Mouse (Mus musculus): ENCODE data around the gene Rbfox2. TPM values are rescaled to one million over a fixed set of nuclear protein-coding genes. Genes with fewer than 3 reads are reported as not detected.

The Rbfox2 gene
- polyA plus RNA-seq, 1 experiment from 2014 or later, result 16.8 TPM

- H3K27me3 ChIP-seq (replicated peaks; ENCODE audit: control insufficient read depth, insufficient read depth, low read length), result no peaks in the 10 kb centered on the region
- no peak overlapping the region; the same call in 1 of the 2 replicates for H3K27ac ChIP-seq (ENCODE audit: low read depth, low read length)
- WGBS, result 57% methylated on average over 5 of the region's 5 CpGs
- H3K9me3 ChIP-seq (ENCODE audit: control insufficient read depth), result no peaks in the 10 kb centered on the region
- TF ChIP-seq CTCF (IDR thresholded peaks at IDR 0.05; ENCODE audit: low read depth), result no peak
- no peak for ATAC-seq
- H3K4me1 ChIP-seq (replicated peaks; ENCODE audit: control insufficient read depth, insufficient read depth, low read length), result 0 out of 2 replicates have a peak, but pooled peaks cover 2% of the 10 kb centered on the region
- H3K4me2 ChIP-seq (replicated peaks; ENCODE audit: low read depth), result no peak overlapping the region
- no peak overlapping the region for H3K9ac ChIP-seq (ENCODE audit: low read depth, low read length)
- no peaks in the 10 kb centered on the region for H3K36me3 ChIP-seq (ENCODE audit: control insufficient read depth, insufficient read depth)
- H3K4me3 ChIP-seq (ENCODE audit: low read depth, low read length), result no peak overlapping the region
These were observed 62.2 kb downstream of the Rbfox2 start for GRCm38 (mm10) chr15:77244634-77245033.

GRCm38 (mm10) chr15:77243876-77244560, 62.8 kb downstream of the Rbfox2 start:
- no peak overlapping the region for H3K4me3 ChIP-seq (ENCODE audit: low read depth, low read length)
- no peaks in the 10 kb centered on the region for H3K36me3 ChIP-seq (ENCODE audit: control insufficient read depth, insufficient read depth)
- 70% methylated on average over 5 of the region's 5 CpGs for WGBS
- H3K27me3 ChIP-seq (replicated peaks; ENCODE audit: control insufficient read depth, insufficient read depth, low read length), result no peaks in the 10 kb centered on the region
- no peak overlapping the region for H3K9ac ChIP-seq (ENCODE audit: low read depth, low read length)
- TF ChIP-seq CTCF (IDR thresholded peaks at IDR 0.05; ENCODE audit: low read depth), result no peak
- H3K9me3 ChIP-seq (ENCODE audit: control insufficient read depth), result no peaks in the 10 kb centered on the region
- H3K4me2 ChIP-seq (replicated peaks; ENCODE audit: low read depth), result no peak overlapping the region
- H3K4me1 ChIP-seq (replicated peaks; ENCODE audit: control insufficient read depth, insufficient read depth, low read length), result 0 out of 2 replicates have a peak, but pooled peaks cover 2% of the 10 kb centered on the region
- no peak overlapping the region; the same call in 1 of the 2 replicates for H3K27ac ChIP-seq (ENCODE audit: low read depth, low read length)
- ATAC-seq, result peak; percentile 51; the same call in 1 of the 2 replicates

- no peak overlapping the region for H3K4me2 ChIP-seq (replicated peaks; ENCODE audit: low read depth)
- no peaks in the 10 kb centered on the region for H3K27me3 ChIP-seq (replicated peaks; ENCODE audit: control insufficient read depth, insufficient read depth, low read length)
- no peak overlapping the region for H3K4me3 ChIP-seq (ENCODE audit: low read depth, low read length)
- H3K4me1 ChIP-seq (replicated peaks; ENCODE audit: control insufficient read depth, insufficient read depth, low read length), result 0 out of 2 replicates have a peak, but pooled peaks cover 2% of the 10 kb centered on the region
- H3K36me3 ChIP-seq (ENCODE audit: control insufficient read depth, insufficient read depth), result no peaks in the 10 kb centered on the region
- no peak overlapping the region for H3K27ac ChIP-seq (ENCODE audit: low read depth, low read length)
- H3K9ac ChIP-seq (ENCODE audit: low read depth, low read length), result no peak overlapping the region
- no peak for TF ChIP-seq CTCF (IDR thresholded peaks at IDR 0.05; ENCODE audit: low read depth)
- ATAC-seq, result no peak
- H3K9me3 ChIP-seq (ENCODE audit: control insufficient read depth), result no peaks in the 10 kb centered on the region
- 68% methylated on average over 4 of the region's 4 CpGs for WGBS
These were observed 66.2 kb downstream of the Rbfox2 start for GRCm38 (mm10) chr15:77240607-77241006.

- Histone ChIP-seq H3K27me3 (replicated peaks; ENCODE audit: control insufficient read depth, insufficient read depth, low read length) (no peaks in the 10 kb centered on the region), H3K27ac (ENCODE audit: low read depth, low read length) (no peak overlapping the region), H3K36me3 (ENCODE audit: control insufficient read depth, insufficient read depth) (no peaks in the 10 kb centered on the region), H3K4me2 (replicated peaks; ENCODE audit: low read depth) (no peak overlapping the region), H3K4me3 (ENCODE audit: low read depth, low read length) (no peak overlapping the region), H3K4me1 (replicated peaks; ENCODE audit: control insufficient read depth, insufficient read depth, low read length) (peaks cover 2% of the 10 kb centered on the region; the same call in 1 of the 2 replicates), H3K9me3 (ENCODE audit: control insufficient read depth) (no peaks in the 10 kb centered on the region), H3K9ac (ENCODE audit: low read depth, low read length) (no peak overlapping the region)
- no peak for TF ChIP-seq CTCF (IDR thresholded peaks at IDR 0.05; ENCODE audit: low read depth)
- 56% methylated on average over 4 of the region's 4 CpGs for WGBS
- ATAC-seq, result no peak
These were observed 67.2 kb downstream of the Rbfox2 start for GRCm38 (mm10) chr15:77239564-77239963.

GRCm38 (mm10) chr15:77237661-77238060, 69.1 kb downstream of the Rbfox2 start:
- H3K36me3 ChIP-seq (ENCODE audit: control insufficient read depth, insufficient read depth), result no peaks in the 10 kb centered on the region
- no peak overlapping the region for H3K9ac ChIP-seq (ENCODE audit: low read depth, low read length)
- no peak overlapping the region for H3K4me2 ChIP-seq (replicated peaks; ENCODE audit: low read depth)
- no peak overlapping the region for H3K27ac ChIP-seq (ENCODE audit: low read depth, low read length)
- 51% methylated on average over 1 of the region's 1 CpGs for WGBS
- no peaks in the 10 kb centered on the region; the same call in 1 of the 2 replicates for H3K4me1 ChIP-seq (replicated peaks; ENCODE audit: control insufficient read depth, insufficient read depth, low read length)
- no peaks in the 10 kb centered on the region for H3K9me3 ChIP-seq (ENCODE audit: control insufficient read depth)
- 0 out of 2 replicates have a peak, but pooled peaks have one; percentile 19 for TF ChIP-seq CTCF (IDR thresholded peaks at IDR 0.05; ENCODE audit: low read depth)
- no peak overlapping the region for H3K4me3 ChIP-seq (ENCODE audit: low read depth, low read length)
- H3K27me3 ChIP-seq (replicated peaks; ENCODE audit: control insufficient read depth, insufficient read depth, low read length), result no peaks in the 10 kb centered on the region
- ATAC-seq, result no peak

- peak overlapping the region; percentile 35 for H3K4me2 ChIP-seq (replicated peaks; ENCODE audit: low read depth)
- no peaks in the 10 kb centered on the region for H3K27me3 ChIP-seq (replicated peaks; ENCODE audit: control insufficient read depth, insufficient read depth, low read length)
- H3K4me3 ChIP-seq (ENCODE audit: low read depth, low read length), result no peak overlapping the region
- WGBS, result 30% methylated on average over 7 of the region's 7 CpGs
- H3K9ac ChIP-seq (ENCODE audit: low read depth, low read length), result no peak overlapping the region
- H3K9me3 ChIP-seq (ENCODE audit: control insufficient read depth), result no peaks in the 10 kb centered on the region
- peak overlapping the region; percentile 52; the same call in 1 of the 2 replicates for H3K27ac ChIP-seq (ENCODE audit: low read depth, low read length)
- H3K36me3 ChIP-seq (ENCODE audit: control insufficient read depth, insufficient read depth), result no peaks in the 10 kb centered on the region
- no peak for TF ChIP-seq CTCF (IDR thresholded peaks at IDR 0.05; ENCODE audit: low read depth)
- no peaks in the 10 kb centered on the region; the same call in 1 of the 2 replicates for H3K4me1 ChIP-seq (replicated peaks; ENCODE audit: control insufficient read depth, insufficient read depth, low read length)
- ATAC-seq, result peak; percentile 87
These were observed 70.7 kb downstream of the Rbfox2 start for GRCm38 (mm10) chr15:77236055-77236567.

All from intestine, postnatal 0 days (tissue).